Mouse (Mus musculus) hindbrain, embryonic 14.5 days (tissue): ENCODE measurements around the gene Reln. TPM values are rescaled to one million over a fixed set of nuclear protein-coding genes. Genes with fewer than 3 reads are reported as not detected.
A peak's percentile ranks its signal among the peaks of the same experiment; 100 is the strongest.

ENCODE experiments used
- ATAC-seq: fragments of 200-750 bp; cut with Nextera tagmentation; 2 replicates; pipeline ENCODE4 v1.8.0; 2017; ENCODE audit warnings: moderate number of reproducible peaks, mild to moderate bottlenecking, moderate TSS enrichment, moderate library complexity; ENCODE audit not compliant: low FRiP score
- DNase-seq: peaks from one replicate; pipeline ENCODE4 v3.0.0-alpha.2; 2015; ENCODE audit warnings: low spot score
- H3K27ac ChIP-seq: fragments of 300-500 bp; sonication (generic); 2 replicates; pipeline ENCODE4 v1.5.1; 2014; ENCODE audit warnings: mild to moderate bottlenecking, moderate library complexity
- H3K27me3 ChIP-seq: fragments of 300-500 bp; sonication (generic); 2 replicates; pipeline ENCODE4 v1.6.1; 2014; ENCODE audit warnings: mild to moderate bottlenecking, low read length, mixed read lengths; ENCODE audit not compliant: control insufficient read depth, insufficient read depth
- H3K36me3 ChIP-seq: fragments of 300-500 bp; sonication (generic); replicated peaks from 2 replicates; pipeline ENCODE4 v1.6.1; 2014; ENCODE audit not compliant: control insufficient read depth, insufficient read depth
- H3K4me1 ChIP-seq: fragments of 300-500 bp; sonication (generic); replicated peaks from 2 replicates; pipeline ENCODE4 v1.6.1; 2014; ENCODE audit warnings: antibody characterized with exemption, low read length, mixed read lengths; ENCODE audit not compliant: control insufficient read depth, insufficient read depth
- H3K4me2 ChIP-seq: fragments of 300-500 bp; sonication (generic); replicated peaks from 2 replicates; pipeline ENCODE4 v1.6.1; 2014; ENCODE audit warnings: mild to moderate bottlenecking, moderate library complexity
- H3K4me3 ChIP-seq: fragments of 300-500 bp; sonication (generic); replicated peaks from 2 replicates; pipeline ENCODE4 v1.5.1; 2014; ENCODE audit warnings: mild to moderate bottlenecking, low read length
- H3K9ac ChIP-seq: fragments of 300-500 bp; sonication (generic); 2 replicates; pipeline ENCODE4 v1.6.1; 2014
- H3K9me3 ChIP-seq: fragments of 300-500 bp; sonication (generic); 2 replicates; pipeline ENCODE4 v1.6.1; 2016; ENCODE audit warnings: low read length; ENCODE audit not compliant: control insufficient read depth
- WGBS: fragments of 180-500 bp; shearing (Covaris S2); extraction: QIAGEN DNeasy Blood & Tissue Kit; methylation state at CpG from one replicate; pipeline ENCODE4 v1.1.7; 2014; 5-methylcytosine and 5-hydroxymethylcytosine counted together
- polyA plus RNA-seq: library from polyadenylated mRNA; unstranded; fragments of >200 nt; fragmentation: Nextera tagmentation; extraction: Ambion mirVana; gene quantifications from 2 replicates; pipeline ENCODE4 v1.2.1, GENCODE M21; 2014

Reln gene
- polyA plus RNA-seq, 1 experiment from 2014 or later, result 63.5 TPM

DNA sequence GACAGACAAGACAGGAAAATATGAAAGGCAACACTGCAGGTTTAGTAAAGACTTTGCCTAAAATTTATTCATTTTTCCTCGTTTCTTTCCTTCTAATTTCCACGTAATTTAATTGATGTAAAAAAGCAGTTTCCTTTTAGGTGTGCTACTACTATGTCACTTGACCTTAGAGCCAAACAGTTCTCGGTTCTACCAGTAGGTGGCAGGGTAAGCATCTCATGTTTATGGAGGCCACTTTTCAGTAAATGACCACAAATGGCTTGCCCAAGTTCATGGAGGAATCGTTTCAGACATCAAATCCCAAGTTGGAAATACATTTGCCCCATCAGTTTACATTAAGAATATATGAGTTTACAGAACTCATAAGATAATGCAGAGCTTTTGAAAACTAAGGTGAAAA, 358.2 kb downstream of the Reln start:
- Histone ChIP-seq H3K27ac (no peak overlapping the region), H3K4me3 (no peak overlapping the region), H3K4me2 (no peak overlapping the region), H3K27me3 (no peaks in the 10 kb centered on the region), H3K4me1 (no peaks in the 10 kb centered on the region), H3K36me3 (no peaks in the 10 kb centered on the region), H3K9ac (no peak overlapping the region), H3K9me3 (0 out of 2 replicates have a peak, but pooled peaks cover 2% of the 10 kb centered on the region)
- ATAC-seq (no peak), DNase-seq (peak; percentile 60)
- 57% methylated on average over 4 of the region's 4 CpGs for WGBS

DNA sequence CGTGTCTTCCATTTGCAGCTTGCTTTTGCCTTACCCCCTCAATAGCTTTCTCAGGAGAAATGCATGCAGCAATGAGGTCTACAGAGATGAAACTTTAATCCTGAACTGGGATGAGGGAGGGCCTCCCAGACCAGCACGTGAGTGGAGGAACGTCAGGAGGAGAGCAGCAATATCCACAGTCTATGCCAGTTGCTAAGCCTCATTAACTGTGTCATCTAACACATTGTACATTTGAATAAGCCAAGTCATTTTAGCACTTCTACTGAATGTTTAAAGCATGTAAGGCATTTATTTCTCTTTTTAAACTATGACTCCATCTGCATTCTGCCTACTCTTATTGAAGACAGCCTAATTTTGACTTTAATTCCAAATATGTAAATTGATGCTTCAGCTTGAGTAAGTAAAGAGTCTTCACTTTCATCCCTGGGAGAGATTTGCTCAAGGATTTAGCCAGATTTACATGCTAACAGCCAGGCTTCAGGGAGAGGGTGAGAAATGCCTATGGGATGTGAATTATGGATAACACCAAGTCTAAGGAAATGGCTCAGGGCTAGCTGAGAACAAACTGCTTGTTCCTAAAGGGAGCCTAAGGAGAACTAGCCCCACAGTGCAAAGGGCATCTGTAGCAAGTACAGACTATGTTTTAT, 361.4 kb downstream of the Reln start:
- WGBS, result 65% methylated on average over 3 of the region's 3 CpGs
- Histone ChIP-seq H3K4me2 (no peak overlapping the region), H3K4me1 (no peaks in the 10 kb centered on the region), H3K4me3 (no peak overlapping the region), H3K27ac (no peak overlapping the region), H3K27me3 (no peaks in the 10 kb centered on the region), H3K36me3 (no peaks in the 10 kb centered on the region), H3K9me3 (no peaks in the 10 kb centered on the region), H3K9ac (no peak overlapping the region)
- no peak for DNase-seq
- no peak for ATAC-seq

DNA sequence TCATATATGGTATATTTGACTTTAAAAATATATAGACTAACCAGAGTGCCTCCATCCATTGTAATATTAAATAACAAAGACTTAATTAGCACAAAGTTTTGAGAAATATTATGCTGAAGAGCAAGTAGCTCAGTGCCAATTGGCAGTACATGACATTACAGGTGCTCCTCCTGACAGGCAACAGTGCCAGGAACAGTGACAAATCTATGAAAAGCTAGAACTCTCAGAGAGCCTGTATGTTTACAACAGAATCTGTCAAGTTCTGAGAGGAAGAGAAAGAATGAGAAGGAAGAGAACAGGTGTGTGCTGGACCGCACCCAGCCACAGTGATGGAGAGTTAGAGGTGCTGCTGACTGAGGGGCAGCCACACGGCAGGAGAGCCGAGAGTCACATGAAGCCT, 363.3 kb downstream of the Reln start:
- H3K9me3 ChIP-seq, result no peaks in the 10 kb centered on the region
- H3K4me2 ChIP-seq, result no peak overlapping the region
- H3K27ac ChIP-seq, result no peak overlapping the region
- H3K4me1 ChIP-seq, result no peaks in the 10 kb centered on the region
- no peaks in the 10 kb centered on the region for H3K36me3 ChIP-seq
- H3K27me3 ChIP-seq, result no peaks in the 10 kb centered on the region
- H3K9ac ChIP-seq, result no peak overlapping the region
- DNase-seq (no peak), ATAC-seq (no peak)
- H3K4me3 ChIP-seq, result no peak overlapping the region
- 95% methylated on average over 3 of the region's 3 CpGs for WGBS

DNA sequence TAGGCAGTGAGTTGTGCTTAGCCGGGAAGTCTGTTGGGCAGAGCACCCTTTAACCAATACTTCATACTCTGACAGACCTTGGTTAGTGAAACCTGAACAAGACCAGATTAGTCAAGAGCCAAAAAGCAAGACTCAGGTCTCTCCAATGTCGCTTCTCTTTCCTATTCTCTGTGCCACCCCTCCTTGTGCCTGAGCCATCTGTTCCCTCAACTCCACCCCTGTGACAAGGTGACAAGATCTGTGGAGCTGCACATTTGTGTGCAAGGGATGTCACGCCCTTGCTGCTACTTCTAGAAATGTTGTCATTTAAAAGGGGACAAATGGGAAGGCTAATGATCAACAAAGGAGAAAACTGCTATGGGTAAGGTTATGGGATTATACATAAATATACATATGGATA, 364.0 kb downstream of the Reln start:
- H3K4me1 ChIP-seq, result no peaks in the 10 kb centered on the region
- no peak overlapping the region for H3K4me2 ChIP-seq
- no peak for DNase-seq
- no peak for ATAC-seq
- WGBS, result 90% methylated on average over 3 of the region's 3 CpGs
- no peaks in the 10 kb centered on the region for H3K36me3 ChIP-seq
- H3K4me3 ChIP-seq, result no peak overlapping the region
- H3K27ac ChIP-seq, result no peak overlapping the region
- no peaks in the 10 kb centered on the region for H3K9me3 ChIP-seq
- no peak overlapping the region for H3K9ac ChIP-seq
- H3K27me3 ChIP-seq, result no peaks in the 10 kb centered on the region

DNA sequence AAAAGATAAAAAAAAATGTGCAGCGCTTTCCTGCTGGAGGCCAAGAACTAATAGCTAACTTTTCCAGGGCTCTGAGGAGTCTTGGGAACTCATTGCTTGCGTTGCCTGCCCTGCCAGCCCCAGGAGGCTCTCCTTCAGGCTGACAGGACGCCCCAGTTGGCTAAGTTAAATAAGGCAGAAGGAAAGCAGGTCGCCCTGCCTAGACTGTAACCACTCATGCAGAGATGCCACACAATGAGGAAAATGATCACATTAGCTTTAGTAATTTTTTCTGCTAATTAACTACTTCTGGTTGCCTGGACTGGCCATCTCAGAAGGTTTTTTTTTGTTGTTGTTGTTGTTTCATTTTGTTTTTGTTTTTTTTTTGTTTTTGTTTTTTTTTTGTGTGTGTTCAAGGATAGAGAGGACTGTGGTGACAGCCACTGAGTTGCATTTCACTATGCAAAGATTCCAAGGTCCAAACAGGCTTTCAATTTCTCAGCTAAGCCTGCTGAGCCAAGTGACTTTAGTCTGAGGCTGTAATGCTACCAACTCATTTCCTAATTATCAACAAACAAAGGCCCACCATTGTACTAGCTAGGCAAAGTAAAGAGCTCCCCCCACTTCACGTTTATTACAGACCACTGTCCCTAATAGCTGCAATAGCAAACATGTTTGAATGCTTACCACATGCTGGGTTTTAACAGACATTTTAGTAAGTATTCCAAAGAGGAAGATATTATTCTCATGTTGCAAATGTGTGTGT, 371.1 kb downstream of the Reln start:
- Histone ChIP-seq H3K36me3 (no peaks in the 10 kb centered on the region), H3K9ac (no peak overlapping the region), H3K4me1 (peaks cover 7% of the 10 kb centered on the region; the same call in 1 of the 2 replicates), H3K4me2 (no peak overlapping the region), H3K4me3 (no peak overlapping the region), H3K9me3 (no peaks in the 10 kb centered on the region), H3K27me3 (no peaks in the 10 kb centered on the region), H3K27ac (no peak overlapping the region)
- ATAC-seq, result no peak
- DNase-seq, result no peak
- 22% methylated on average over 5 of the region's 5 CpGs for WGBS

DNA sequence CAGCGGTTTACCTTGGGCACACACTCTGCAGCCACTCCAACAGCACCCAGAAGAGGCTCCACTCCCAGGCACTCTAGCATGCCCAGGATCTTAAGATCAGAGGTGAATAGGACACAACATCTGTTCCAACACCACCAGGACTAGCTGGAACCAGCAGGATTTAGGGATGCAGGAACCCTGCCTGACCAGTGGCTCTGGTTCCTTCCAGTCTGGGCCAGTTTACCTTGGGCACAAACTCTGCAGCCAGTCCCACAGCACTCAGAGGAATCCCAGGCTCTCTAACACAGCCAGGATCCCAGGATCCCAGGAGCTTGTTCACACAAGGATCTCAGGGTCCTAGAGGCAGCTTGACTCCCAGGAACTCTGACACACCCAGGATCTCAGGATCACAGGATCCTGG, 382.7 kb downstream of the Reln start:
- Histone ChIP-seq H3K4me3 (no peak overlapping the region), H3K27ac (no peak overlapping the region), H3K9ac (no peak overlapping the region), H3K4me1 (no peaks in the 10 kb centered on the region), H3K36me3 (no peaks in the 10 kb centered on the region), H3K4me2 (no peak overlapping the region), H3K27me3 (no peaks in the 10 kb centered on the region), H3K9me3 (no peaks in the 10 kb centered on the region)
- no peak for DNase-seq
- ATAC-seq, result no peak
- WGBS, result 97% methylated on average over 1 of the region's 1 CpGs

DNA sequence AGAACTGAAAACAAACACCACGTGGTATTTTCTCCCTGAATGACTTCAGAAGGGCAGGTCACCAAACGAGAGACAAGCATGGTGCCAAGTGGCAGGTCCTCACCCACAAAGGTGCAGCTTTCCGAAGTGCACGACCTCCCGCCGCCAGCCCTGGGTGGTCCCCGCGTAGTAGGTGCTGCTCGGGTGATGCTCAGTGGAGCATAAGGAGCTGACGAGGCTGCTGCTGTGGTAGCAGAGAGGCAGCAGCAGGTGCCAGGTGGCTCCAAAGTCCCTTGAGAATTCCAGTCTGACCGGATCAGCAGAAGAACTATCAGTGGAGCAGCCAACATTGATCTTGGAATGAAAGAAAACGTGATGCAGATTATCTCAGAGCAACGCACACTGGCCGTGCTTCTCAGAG, 384.4 kb downstream of the Reln start:
- H3K4me1 ChIP-seq, result no peaks in the 10 kb centered on the region
- no peak for DNase-seq
- no peak overlapping the region for H3K9ac ChIP-seq
- 66% methylated on average over 14 of the region's 14 CpGs for WGBS
- H3K4me2 ChIP-seq, result no peak overlapping the region
- ATAC-seq, result no peak
- H3K36me3 ChIP-seq, result no peaks in the 10 kb centered on the region
- no peaks in the 10 kb centered on the region for H3K27me3 ChIP-seq
- no peak overlapping the region for H3K4me3 ChIP-seq
- no peaks in the 10 kb centered on the region for H3K9me3 ChIP-seq
- no peak overlapping the region for H3K27ac ChIP-seq

DNA sequence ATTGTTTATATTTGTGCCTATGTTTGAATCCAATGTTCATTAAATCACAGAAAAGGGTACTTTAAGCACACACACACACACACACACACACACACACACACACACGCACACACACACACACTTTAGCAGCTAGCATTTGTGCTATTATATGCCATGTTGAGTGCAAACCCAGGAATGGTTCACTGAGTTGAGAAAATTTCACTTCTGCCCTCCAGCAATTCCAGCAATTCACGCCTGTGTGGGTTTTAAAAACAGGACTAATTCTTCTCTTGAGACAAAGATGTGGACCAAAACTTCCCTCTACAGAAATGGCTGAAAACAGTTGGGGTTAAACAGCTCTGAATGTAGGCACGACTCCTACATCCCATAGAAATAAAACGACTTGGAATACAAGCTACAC, 386.9 kb downstream of the Reln start:
- 62% methylated on average over 4 of the region's 4 CpGs for WGBS
- Histone ChIP-seq H3K27ac (no peak overlapping the region), H3K9ac (no peak overlapping the region), H3K27me3 (no peaks in the 10 kb centered on the region), H3K4me1 (no peaks in the 10 kb centered on the region), H3K9me3 (no peaks in the 10 kb centered on the region), H3K4me2 (no peak overlapping the region), H3K4me3 (no peak overlapping the region), H3K36me3 (no peaks in the 10 kb centered on the region)
- ATAC-seq (no peak), DNase-seq (no peak)

DNA sequence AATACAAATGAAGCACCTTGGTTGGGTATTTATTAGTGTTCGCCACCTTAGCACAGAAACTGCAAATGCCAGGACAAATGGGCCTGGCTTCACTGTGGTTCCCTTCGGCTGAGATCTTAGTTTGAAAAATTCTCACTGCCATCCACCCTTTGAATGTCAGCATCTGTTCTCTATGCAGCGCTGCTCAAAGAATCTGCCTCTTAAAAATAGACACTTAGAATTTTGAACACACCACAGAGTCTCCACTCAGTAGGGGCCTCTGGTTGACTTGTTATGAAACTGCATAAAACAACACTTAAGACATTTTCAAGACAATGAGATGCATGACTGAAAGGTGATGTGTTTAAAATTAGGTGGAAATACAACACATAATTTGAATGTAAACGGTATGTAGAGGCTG, 387.4 kb downstream of the Reln start:
- no peak overlapping the region for H3K27ac ChIP-seq
- H3K9me3 ChIP-seq, result no peaks in the 10 kb centered on the region
- 84% methylated on average over 4 of the region's 4 CpGs for WGBS
- no peak for ATAC-seq
- H3K9ac ChIP-seq, result no peak overlapping the region
- H3K4me1 ChIP-seq, result no peaks in the 10 kb centered on the region
- H3K27me3 ChIP-seq, result no peaks in the 10 kb centered on the region
- H3K4me3 ChIP-seq, result no peak overlapping the region
- DNase-seq, result no peak
- H3K4me2 ChIP-seq, result no peak overlapping the region
- H3K36me3 ChIP-seq, result no peaks in the 10 kb centered on the region
